Mouse (Mus musculus) adrenal gland, postnatal 25 days (tissue): Measurements from ENCODE around the gene Rbbp8nl. TPM values are rescaled to one million over a fixed set of nuclear protein-coding genes. Genes with fewer than 3 reads are reported as not detected.
A peak's percentile ranks its signal among the peaks of the same experiment; 100 is the strongest.

ENCODE experiments used
- DNase-seq: peaks from one replicate; pipeline ENCODE4 v3.0.0; 2021; ENCODE audit warnings: mixed read lengths
- total RNA-seq: library from RNA; stranded (reverse); gene quantifications from 2 replicates; pipeline ENCODE4 v1.2.3, GENCODE M21; 2021

Gene Rbbp8nl
- total RNA-seq, 1 experiment from 2014 or later = not detected

- DNase-seq = peak; percentile 96
These were observed 32.6 kb downstream of the Rbbp8nl start, which contains the start of gene Rps21 for GRCm38 (mm10) chr2:180257001-180257521. Gene Rps21 (plus strand): TSS chr2:180257377.

- no peak for DNase-seq
These were observed 33.2 kb downstream of the Rbbp8nl start for GRCm38 (mm10) chr2:180256296-180257000.

GRCm38 (mm10) chr2:180255701-180256100 is 34.0 kb downstream of the Rbbp8nl start:
- no peak for DNase-seq

GRCm38 (mm10) chr2:180254436-180255209 is 35.1 kb downstream of the Rbbp8nl start:
- DNase-seq = no peak

GRCm38 (mm10) chr2:180251838-180252237 is 37.8 kb downstream of the Rbbp8nl start:
- no peak for DNase-seq

GRCm38 (mm10) chr2:180250930-180251611 is 38.6 kb downstream of the Rbbp8nl start:
- peak; percentile 74 for DNase-seq

- DNase-seq = no peak
These were observed 40.6 kb downstream of the Rbbp8nl start for GRCm38 (mm10) chr2:180248947-180249660.

- no peak for DNase-seq
These were observed 41.8 kb downstream of the Rbbp8nl start for GRCm38 (mm10) chr2:180247916-180248315.

- no peak for DNase-seq
These were observed 46.6 kb downstream of the Rbbp8nl start for GRCm38 (mm10) chr2:180243108-180243507.

- DNase-seq = no peak
These were observed 51.1 kb downstream of the Rbbp8nl start for GRCm38 (mm10) chr2:180238591-180238990.

- no peak for DNase-seq
These were observed 51.9 kb downstream of the Rbbp8nl start for GRCm38 (mm10) chr2:180237601-180238345.

- no peak for DNase-seq
These were observed 52.7 kb downstream of the Rbbp8nl start for GRCm38 (mm10) chr2:180236930-180237329.

- no peak for DNase-seq
These were observed 53.2 kb downstream of the Rbbp8nl start for GRCm38 (mm10) chr2:180236500-180236899.

- DNase-seq = no peak
These were observed 53.9 kb downstream of the Rbbp8nl start for GRCm38 (mm10) chr2:180235788-180236187.

- no peak for DNase-seq
These were observed 54.7 kb downstream of the Rbbp8nl start for GRCm38 (mm10) chr2:180234980-180235379.

GRCm38 (mm10) chr2:180234353-180234752 is 55.3 kb downstream of the Rbbp8nl start:
- DNase-seq = no peak

- DNase-seq = no peak
These were observed 56.4 kb downstream of the Rbbp8nl start for GRCm38 (mm10) chr2:180233101-180233904.

GRCm38 (mm10) chr2:180230482-180230881 is 59.2 kb downstream of the Rbbp8nl start:
- DNase-seq = no peak

- DNase-seq = no peak
These were observed 60.5 kb downstream of the Rbbp8nl start for GRCm38 (mm10) chr2:180229129-180229528.

- peak; percentile 84 for DNase-seq
These were observed 61.1 kb downstream of the Rbbp8nl start for GRCm38 (mm10) chr2:180228592-180228991.
